Mouse (Mus musculus) cerebellum, adult 2 months (tissue): ENCODE measurements at regions not wholly inside any gene's neighbourhood (a gene's known extent, or its start where the extent isn't known, plus 50 kb on each side); places are given as distances from the start of the nearest gene placed in this dataset.

Experiments
- DNase-seq, 2 experiments: peaks; one replicate each; pipeline ENCODE4 v3.0.0; 2021
- H3K27ac ChIP-seq: fragments of 200-500 bp; 2 replicates; pipeline ENCODE4 v1.5.1; 2012; ENCODE audit warnings: low read length, control low read depth, inconsistent platforms; ENCODE audit not compliant: insufficient read depth
- H3K27me3 ChIP-seq: fragments of 200-500 bp; 2 replicates; pipeline ENCODE4 v1.6.1; 2012; ENCODE audit warnings: inconsistent platforms, mild to moderate bottlenecking, low read length, moderate library complexity; ENCODE audit not compliant: control insufficient read depth, insufficient read depth
- H3K4me1 ChIP-seq: fragments of 200-500 bp; 2 replicates; pipeline ENCODE4 v1.6.1; 2011; ENCODE audit warnings: low read length; ENCODE audit not compliant: control insufficient read depth, insufficient read depth
- H3K4me3 ChIP-seq: fragments of 200-500 bp; replicated peaks from 2 replicates; pipeline ENCODE3; 2011; ENCODE audit warnings: mild to moderate bottlenecking, low read depth, low read length, control low read depth; ENCODE audit not compliant: insufficient read depth
- CTCF ChIP-seq: fragments of 200-500 bp; IDR thresholded peaks from 2 replicates; pipeline ENCODE4 v1.5.1; 2011; ENCODE audit warnings: low read depth, mild to moderate bottlenecking, control low read depth, low read length, moderate library complexity, borderline replicate concordance; ENCODE audit not compliant: insufficient read depth
- POLR2A ChIP-seq: fragments of 200-500 bp; IDR thresholded peaks from 2 replicates; pipeline ENCODE4 v1.6.1; 2011; ENCODE audit warnings: low read length, control low read depth, borderline replicate concordance; ENCODE audit not compliant: insufficient read depth
- WGBS: fragments of 180-500 bp; shearing (Covaris S2); methylation state at CpG from one replicate; pipeline ENCODE4 v1.1.7; 2018; 5-methylcytosine and 5-hydroxymethylcytosine counted together

GRCm38 (mm10) chr12:99126129-99126528 is 205.8 kb downstream of the Ttc8 start:
- 97% methylated on average over 2 of the region's 2 CpGs for WGBS
- Histone ChIP-seq H3K27me3 (no peaks in the 10 kb centered on the region), H3K4me1 (peaks cover 7% of the 10 kb centered on the region), H3K4me3 (no peak overlapping the region), H3K27ac (no peak overlapping the region)
- no peak for DNase-seq
- TF ChIP-seq CTCF = no peak
- no peak for TF ChIP-seq POLR2A
